Mouse (Mus musculus) CH12F3 (cell line): ENCODE data around the gene Mdfic.
"Not testable (repeated sequence)": the region's sequence is repeated elsewhere in the genome, so short reads cannot be mapped to it uniquely, and the experiment has no call there.

Source experiments
- in situ Hi-C: fragments of 300-500 bp; cut with MboI; formaldehyde crosslinking; loops from 2 replicates; pipeline ENCODE4 v1.14.3; 2020; ENCODE audit warnings: low sequenced_read_pairs

The Mdfic gene

DNA sequence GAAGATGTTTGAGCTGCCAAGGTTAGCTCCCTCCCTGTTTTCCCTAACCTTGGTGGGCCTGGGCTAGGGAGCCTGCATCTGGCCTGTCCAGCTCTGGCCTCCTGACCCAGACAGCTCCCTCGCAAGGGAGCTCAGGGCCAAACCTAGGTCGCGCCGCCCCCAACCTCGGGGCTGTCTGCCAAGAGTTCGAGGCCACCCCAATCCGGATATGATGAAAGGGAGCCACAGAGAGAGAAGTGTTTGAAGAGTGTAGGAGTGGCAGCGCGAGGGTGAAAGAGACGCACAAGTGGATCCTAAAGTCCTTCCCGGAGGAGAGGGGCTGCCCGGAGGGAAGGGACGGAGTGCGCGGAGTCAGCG, at the start of gene Mdfic:
Gene Mdfic, plus strand, starts transcription at position 201 of the 357 bp plus-strand sequence.
- in situ Hi-C loops = no loop called here

GRCm38 (mm10) chr6:15671364-15671763, 49.1 kb upstream of the Mdfic start:
- in situ Hi-C loops = no loop called here

GRCm38 (mm10) chr6:15710080-15710479, 10.4 kb upstream of the Mdfic start:
- in situ Hi-C loops = no loop called here

DNA sequence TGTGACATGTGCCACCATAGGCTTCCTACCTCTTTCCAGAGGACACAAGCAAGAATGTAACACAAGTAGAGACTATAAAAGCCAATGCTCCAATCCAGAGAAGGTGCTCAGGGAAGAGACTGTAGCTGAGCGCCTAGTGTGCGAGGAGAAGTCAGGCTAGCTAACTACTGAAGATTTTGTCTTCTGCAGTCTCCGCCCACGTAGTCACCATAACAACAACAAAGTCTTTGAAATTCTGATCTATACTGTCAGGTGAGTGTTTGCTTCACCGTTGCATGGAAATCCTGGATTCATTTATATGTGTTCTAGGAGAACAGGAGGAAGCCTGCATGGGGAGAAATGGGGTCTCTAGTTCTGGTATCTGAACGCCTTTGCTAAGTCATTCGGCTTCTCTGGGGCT, 9.8 kb upstream of the Mdfic start:
- in situ Hi-C loops = no loop called here

DNA sequence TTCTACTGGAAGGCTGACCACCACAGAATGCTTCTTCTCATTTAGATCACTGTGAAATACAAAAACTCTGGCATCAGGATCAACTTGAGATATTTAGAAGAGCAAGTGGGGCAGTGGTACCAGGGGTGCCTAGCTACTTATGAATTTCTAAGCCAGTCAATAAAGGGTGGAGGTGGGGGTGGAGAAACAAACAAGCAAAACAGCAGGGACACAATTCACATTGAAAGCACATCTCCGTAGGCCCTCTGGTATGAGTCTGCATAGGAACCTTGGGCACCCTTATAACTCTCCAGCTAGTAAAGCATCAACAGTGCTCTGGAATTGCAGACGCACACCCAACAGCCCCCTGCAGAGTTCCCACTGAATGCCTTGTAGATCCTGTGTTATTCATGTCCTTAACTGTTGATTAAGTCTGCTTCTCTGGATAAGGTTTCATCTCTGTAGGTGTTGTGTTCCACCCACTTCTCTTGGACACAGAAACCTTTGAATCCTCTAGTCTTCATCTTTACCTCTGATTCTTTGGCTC, 7.5 kb upstream of the Mdfic start:
- in situ Hi-C loops = no loop called here

GRCm38 (mm10) chr6:15714036-15714435, 6.4 kb upstream of the Mdfic start:
- in situ Hi-C loops = not testable (repeated sequence)

GRCm38 (mm10) chr6:15714996-15715844, 5.2 kb upstream of the Mdfic start:
- in situ Hi-C loops = no loop called here

- in situ Hi-C loops = no loop called here
Measured at GRCm38 (mm10) chr6:15719919-15720318, 542 bp upstream of the Mdfic start.

GRCm38 (mm10) chr6:15720818-15721715, 606 bp downstream of the Mdfic start:
- in situ Hi-C loops = no loop called here

DNA sequence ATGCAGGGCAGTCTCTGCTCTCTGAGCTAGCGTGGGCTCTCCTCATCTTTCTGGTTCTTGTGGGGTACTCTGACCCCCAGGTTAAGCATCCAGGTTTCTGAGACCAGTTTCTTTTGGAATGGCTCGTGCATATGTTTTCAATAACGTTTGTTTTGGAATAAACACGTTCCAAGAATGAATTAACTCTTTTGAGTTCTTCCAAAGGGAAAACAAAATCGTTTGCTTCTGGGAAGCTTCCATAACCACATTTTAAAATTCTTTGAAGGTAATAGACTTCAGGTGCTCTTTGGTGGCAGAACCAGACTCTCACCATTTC, 1.2 kb downstream of the Mdfic start:
- in situ Hi-C loops = no loop called here

DNA sequence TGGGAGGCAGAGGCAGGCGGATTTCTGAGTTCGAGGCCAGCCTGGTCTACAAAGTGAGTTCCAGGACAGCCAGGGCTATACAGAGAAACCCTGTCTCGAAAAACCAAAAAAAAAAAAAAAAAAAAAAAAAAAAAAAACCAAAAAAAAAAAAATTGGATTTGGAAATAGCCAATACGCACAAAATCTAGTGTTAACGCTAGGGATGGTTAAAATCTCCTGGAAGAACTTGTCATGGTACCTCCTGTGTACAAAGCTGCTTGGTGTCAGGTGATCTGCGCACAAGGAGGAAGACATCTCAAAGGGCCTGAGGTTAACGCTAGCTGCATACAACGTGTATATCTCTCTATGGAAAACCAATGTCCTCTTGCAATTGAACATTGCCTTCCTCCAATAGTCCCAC, 2.2 kb downstream of the Mdfic start:
- in situ Hi-C loops = not testable (repeated sequence)

- in situ Hi-C loops = no loop called here
Measured at GRCm38 (mm10) chr6:15724304-15724703, 3.8 kb downstream of the Mdfic start.

- in situ Hi-C loops = no loop called here
Measured at GRCm38 (mm10) chr6:15726422-15726821, 6.0 kb downstream of the Mdfic start.

- in situ Hi-C loops = no loop called here
Measured at GRCm38 (mm10) chr6:15727681-15728410, 7.4 kb downstream of the Mdfic start.

GRCm38 (mm10) chr6:15728844-15729577, 8.6 kb downstream of the Mdfic start:
- in situ Hi-C loops = no loop called here

DNA sequence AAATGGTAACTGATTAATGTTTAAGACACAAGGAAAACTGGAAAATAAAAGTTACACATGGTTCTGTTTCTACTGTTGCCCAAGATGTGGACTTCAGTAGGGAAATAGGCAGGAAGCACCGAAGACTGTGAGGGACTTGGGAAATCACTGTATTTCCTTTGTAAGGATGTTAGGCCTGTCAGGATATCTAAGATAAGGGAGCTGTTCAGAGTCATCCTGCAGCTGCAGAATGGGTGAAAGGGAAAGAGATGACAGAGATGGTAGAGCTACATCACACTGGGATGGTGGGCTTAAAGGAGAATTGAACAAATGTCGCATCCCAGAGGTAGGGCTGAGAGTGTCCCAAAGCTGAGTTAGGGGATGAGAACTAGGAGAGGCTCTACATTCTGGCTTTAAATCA, 9.8 kb downstream of the Mdfic start:
- in situ Hi-C loops = no loop called here

GRCm38 (mm10) chr6:15730666-15731065, 10.2 kb downstream of the Mdfic start:
- in situ Hi-C loops = no loop called here

GRCm38 (mm10) chr6:15731452-15731851, 11.0 kb downstream of the Mdfic start:
- in situ Hi-C loops = no loop called here

DNA sequence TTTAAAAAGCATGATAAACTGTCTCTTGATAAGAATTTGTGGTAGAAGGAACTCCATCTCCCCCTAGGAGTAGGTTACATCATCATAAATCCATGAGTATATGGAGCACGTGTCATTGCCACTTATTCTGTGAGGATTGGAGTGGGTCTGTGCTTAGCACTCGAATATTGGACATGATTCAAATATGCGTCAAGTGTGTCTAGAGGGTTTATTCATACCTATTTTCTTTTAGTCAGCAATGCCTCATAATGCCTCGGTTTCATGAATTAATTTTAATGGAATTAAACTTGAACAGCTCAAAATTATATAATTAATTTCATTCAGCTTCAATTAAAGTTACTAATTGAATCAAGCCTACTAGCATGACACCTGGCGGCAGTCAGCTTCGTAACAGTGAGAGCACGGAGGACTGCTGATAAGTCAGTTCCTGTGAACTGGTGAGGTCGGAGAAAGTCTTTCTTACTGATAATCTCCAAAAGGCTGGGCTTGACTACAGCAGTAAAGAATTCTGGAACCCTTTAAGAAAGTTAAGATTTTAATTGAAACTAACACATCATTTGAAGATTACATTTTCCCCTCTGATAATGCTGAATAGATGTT, 17.0 kb downstream of the Mdfic start:
- in situ Hi-C loops = no loop called here

DNA sequence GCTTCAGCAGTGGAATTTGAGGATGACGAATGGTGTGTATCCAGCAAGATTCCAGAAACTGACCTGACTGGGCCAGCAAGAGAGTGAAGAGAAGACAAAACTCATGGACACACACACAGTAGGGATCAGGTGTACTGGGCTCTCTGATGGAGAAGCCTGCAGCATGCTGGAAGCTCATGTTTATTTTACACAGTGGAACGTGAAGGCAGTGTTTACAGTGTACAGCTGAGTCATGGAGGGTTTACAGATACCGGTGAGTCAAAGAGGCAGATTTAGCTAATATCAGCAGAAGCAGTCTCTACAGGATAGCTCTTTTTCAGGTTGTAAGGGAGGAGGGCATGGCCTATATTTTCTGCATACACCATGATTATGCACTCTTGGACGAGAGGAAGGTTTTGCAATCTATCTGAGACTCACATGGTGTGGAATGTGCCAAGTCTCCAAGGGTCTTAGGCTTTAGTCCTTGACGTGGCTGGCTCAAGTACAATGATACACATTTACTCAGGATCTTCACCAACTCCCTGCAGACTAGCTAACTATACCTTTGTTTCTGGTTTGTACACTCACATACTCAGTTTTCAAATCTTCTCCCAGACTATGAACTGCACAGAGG, 18.0 kb downstream of the Mdfic start:
- in situ Hi-C loops = no loop called here
